Mouse (Mus musculus) testis, postnatal 14 days (tissue): ENCODE data around the gene Fndc8.
A peak's percentile ranks its signal among the peaks of the same experiment; 100 is the strongest.

Experiments used
- DNase-seq: peaks from one replicate; pipeline ENCODE4 v3.0.0; 2021; ENCODE audit warnings: low spot score

Gene Fndc8

DNA sequence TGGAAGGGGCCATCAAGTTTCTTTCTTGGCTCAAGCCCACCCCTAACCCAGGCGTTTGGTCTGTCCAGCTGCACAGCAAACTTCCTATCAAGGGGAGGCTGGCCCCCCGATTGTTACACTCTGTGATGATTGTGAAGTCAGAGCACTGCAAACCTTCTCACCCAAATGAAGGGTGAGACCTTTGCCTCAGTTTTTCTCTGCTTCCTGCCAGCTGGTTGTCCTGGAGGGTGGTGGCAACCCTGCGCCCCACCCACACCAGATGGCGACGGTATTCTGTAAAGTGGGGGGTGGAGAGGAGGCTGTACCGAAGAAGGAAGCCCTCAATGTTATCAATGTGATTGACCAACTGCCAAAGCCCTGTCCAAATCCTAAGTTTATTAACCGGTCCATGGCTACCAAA is at the start of gene Fndc8:
Gene Fndc8, plus strand, starts transcription at position 189 of the 400 bp plus-strand sequence.
- DNase-seq = no peak

DNA sequence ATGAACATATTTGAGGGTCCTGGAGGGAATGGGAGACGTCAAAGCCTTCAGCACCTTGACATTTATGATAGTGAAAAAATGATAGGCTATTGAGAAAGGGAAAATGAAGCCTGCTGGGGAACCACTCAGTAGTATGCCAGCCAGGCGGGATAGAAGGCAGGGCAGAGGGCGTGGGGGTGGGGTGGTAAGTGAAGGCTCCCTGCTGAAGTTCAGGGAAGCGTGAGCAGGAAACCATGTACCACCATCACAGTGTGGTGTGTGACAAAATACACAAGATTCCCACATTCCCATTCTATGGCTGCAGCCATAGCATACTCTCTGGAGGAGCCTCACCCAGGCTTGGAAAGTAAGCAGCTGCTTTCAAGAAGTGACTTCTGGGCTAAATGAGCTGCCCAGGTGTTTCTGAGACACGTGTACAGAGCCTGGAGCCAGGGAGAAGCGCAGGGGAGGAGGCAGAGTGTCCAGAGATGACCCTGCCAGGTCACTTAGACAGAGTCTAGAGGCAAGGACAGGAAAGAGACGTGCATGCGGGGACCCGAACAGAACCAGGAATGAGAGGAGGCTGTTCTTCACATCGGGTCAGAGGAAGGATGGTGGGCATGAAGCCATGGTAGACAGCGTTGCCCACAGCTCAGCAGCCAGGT is 47.0 kb upstream of the Fndc8 start:
- DNase-seq = no peak

DNA sequence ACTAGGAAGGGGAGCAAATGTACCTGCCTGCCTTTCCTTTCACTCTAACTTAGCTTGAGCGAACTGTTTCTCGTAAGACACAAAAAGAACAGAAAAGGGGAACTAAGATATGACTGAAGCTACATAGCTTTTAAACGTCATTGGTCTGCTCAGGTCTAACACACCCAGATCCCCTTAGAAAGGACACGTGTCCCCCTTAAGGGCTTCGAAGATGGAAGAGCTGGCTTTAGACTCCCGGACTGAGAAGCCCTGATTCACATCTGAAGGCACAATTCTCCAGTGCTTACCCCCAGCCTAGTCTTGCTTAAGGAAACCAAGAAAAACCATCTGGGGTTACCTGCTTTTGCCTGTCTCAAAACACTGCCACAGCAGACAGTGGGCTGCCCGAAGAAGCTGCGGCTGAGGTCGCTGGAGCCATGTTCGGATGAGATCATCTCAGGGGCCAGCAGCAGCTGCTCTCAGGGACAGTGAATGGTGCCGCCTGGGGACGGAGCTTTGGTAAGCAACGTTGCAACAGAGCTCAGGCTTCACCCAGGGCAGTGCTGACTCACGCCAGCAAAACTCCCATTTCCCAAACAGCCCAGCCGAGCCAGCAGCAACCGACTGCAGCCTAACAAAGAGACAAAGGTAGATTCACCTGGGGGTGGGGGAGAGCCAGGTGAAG is 46.4 kb upstream of the Fndc8 start:
- peak; percentile 33 for DNase-seq

DNA sequence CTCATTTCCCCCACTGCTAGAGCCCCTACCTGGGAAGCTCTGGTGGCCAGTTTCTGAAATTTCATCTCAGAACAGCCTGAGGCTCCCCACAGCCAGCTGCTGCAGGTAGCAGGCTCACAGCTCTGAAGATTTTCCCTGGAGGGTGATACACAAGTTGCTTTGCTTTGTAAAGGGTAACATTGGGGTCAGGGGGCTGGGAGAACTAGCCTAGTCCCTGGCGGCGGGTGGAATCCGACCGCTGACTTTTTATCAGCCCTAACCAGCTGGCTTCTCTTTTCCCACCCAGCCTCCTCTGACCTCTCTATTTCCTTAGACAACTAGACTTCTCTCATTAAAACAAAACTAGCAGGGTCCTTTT is 45.9 kb upstream of the Fndc8 start:
- no peak for DNase-seq

- DNase-seq = no peak
Observed at GRCm38 (mm10) chr11:82846938-82847337, 45.0 kb upstream of the Fndc8 start.

GRCm38 (mm10) chr11:82847571-82848000 is 44.3 kb upstream of the Fndc8 start:
- DNase-seq = no peak

- no peak for DNase-seq
Observed at GRCm38 (mm10) chr11:82850259-82850658, 41.7 kb upstream of the Fndc8 start.

DNA sequence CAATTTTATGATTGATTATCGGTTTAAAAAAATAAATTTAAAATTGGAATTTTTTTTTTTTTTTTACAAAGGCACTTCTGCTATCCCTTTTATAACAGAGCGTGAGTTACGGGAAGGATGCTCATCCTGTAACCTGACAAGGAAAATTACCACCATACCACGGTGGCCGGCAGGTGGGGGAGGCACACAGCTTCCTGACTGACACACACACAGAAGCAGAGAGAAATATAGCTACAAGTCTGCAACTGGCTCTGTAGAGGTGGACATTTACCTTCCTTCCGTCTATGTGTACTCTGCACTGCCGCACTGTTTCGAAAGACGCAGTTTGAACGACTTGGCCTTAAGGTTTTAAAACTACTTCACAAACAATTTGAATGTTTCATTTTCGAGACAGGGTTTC is 39.8 kb upstream of the Fndc8 start:
- no peak for DNase-seq

DNA sequence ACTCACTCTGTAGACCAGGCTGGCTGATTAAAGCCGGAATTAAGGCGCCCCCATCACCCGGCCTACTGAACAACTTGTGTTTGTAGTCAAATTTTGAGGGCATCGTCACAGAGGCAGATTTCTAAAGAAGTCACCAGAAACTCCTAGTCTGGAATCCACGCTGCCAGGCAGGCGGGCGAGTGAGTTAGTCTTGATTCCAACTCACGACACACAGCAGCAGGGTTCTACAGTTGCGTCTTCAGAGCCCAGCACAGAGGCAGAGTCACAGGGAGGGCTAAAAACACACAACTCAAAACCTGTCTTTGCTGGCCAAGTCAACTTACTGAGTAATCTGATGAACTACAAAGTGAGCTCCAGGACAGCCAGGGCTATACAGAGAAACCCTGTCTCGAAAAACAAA is 39.4 kb upstream of the Fndc8 start:
- DNase-seq = no peak

DNA sequence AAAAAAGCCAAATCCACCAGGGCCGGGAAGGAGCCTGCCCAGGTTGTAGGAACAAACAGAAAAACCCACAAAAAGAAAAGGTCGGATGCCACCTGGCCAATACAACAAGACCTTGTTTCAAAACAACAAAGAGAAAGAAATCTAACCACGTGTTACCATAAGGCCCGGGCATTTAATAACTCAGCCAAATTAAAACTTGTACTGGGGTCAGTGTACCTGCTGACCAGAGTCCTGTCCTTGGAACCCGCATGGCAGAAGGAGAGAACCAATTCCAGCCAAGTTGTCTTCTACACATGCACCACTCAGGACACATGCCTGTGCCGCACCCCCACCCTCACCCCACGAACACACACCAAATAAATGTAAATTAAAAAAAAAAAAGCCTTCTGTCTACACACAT is 39.0 kb upstream of the Fndc8 start:
- DNase-seq = no peak

DNA sequence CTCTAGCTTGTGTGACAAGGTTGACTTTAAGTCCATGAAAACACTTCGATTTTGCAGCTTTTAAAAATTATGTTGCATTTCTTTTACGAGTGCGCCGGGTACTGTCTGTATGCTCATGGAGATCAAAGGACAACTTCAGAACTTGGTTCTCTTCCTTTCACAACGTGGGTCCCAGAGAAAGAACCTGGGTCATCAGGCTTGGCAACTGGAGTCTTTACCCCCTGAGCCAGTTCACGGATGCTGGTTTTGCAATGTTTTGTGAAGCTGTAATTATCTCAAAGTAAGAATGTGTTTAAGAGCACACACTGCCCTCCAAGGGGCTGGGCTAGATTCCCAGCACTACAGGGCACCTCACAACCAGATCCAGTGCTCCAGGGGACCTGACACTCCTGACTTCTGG is 37.8 kb upstream of the Fndc8 start:
- DNase-seq = no peak

GRCm38 (mm10) chr11:82855327-82855973 is 36.5 kb upstream of the Fndc8 start:
- peak; percentile 15 for DNase-seq

- no peak for DNase-seq
Observed at GRCm38 (mm10) chr11:82856032-82856431, 35.9 kb upstream of the Fndc8 start.

DNA sequence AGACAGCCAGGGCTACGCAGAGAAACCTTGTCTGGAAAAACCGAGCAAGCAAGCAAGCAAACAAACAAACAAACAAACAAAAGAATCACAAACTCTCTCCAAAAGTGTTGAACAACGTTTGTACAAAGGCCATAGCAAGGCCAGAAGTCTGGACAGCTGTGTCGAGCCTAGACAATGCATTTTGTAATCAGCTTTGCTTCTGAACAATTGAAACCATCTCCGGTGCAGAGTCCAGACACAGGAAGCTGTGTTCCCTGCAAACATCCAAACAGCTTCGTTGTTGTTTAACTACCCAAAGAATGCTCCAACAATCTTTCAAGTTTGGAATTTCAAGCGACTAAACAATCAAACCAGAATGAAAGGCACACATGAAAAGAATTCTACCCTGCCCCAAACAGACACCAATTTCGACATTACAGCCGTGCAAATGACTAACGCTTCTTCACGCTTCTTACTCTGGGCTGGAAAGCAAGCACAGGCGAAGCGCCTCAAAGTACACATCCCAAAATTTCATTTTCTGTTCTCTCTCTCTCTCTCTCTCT is 34.5 kb upstream of the Fndc8 start:
- DNase-seq = no peak

DNA sequence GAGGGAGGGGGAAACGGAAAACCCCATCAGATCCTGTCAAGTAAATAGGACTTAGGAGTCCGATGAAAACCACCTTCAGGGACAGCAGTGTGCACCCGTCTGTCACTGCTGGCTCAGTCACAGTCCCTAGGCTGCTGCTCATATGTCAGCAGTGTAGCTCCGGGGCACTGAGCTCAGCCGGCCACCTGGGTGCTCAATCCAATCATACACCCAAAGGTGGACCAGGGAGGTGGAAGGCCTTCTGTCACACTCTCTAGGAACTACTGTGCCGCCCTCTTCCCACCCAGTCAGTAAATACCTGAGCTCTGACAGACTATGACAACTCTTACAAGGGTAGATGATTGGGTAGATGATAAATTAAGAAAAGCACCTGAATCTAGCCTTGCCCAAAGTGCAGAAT is 31.2 kb upstream of the Fndc8 start:
- no peak for DNase-seq

DNA sequence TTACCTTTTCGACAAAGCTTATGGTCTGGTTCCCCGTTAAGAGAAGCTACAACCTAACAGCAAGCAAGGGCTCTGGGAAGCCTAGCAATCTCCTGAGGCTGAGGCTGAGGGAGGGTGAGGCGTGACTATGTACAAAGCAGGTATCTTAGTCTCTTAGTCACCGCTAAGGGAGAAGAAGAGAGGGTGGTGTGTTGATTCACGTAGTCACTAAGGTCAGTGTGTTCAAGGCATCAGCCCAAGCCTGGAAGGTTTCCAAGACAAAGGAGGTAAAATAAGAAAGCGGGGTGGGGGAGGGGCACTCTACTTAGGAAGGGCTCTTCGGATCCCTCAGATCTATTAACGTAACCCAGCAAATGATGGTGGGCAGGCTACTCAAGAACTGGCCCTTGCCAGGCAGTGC is 30.4 kb upstream of the Fndc8 start:
- DNase-seq = no peak

GRCm38 (mm10) chr11:82862638-82863037 is 29.3 kb upstream of the Fndc8 start:
- DNase-seq = no peak

- no peak for DNase-seq
Observed at GRCm38 (mm10) chr11:82863059-82863458, 28.9 kb upstream of the Fndc8 start.

DNA sequence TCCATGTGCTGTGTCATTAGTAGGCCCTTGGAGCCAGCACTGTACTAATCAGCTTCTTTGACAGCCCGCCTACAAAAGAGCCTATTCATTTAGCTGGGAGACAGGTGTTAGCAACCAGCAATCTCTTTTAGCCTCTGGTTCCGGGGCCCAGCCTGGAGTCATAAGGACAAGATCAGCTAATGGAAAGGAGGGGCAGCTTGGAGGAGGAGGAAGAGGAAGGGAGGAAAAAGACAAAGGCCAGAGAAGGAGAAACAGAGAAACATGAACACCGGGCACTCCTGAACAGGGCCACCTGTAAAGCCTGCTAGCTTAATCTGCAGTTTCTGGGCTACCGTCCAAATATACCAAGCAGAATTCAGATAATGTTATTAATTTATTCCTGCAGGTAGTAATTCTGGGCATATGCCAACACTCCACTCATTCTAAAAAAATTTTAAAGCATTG is 28.4 kb upstream of the Fndc8 start:
- no peak for DNase-seq

GRCm38 (mm10) chr11:82865957-82866356 is 26.0 kb upstream of the Fndc8 start:
- DNase-seq = no peak

GRCm38 (mm10) chr11:82866850-82867564 is 24.9 kb upstream of the Fndc8 start:
- DNase-seq = no peak

DNA sequence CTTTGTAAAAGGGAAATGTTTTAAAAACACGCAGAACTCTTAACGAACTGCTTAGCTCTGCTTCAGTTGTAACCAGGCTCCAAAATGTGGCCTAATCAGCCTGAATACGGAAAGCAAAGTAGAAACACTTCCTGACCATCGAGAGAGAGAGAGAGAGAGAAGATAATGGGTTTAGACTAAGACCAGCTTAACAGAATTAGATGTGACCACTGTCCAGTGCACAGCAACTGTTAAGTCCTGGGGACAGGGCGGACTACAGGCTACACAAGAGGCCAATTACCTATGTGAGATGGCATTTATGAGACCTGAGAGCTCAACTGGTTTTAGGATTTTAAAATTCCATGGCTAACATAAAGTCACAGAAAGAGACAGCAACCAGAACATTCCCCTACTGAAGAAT is 24.0 kb upstream of the Fndc8 start:
- no peak for DNase-seq
